Mouse (Mus musculus): ENCODE results near the gene Bcl2l11. TPM values are rescaled to one million over a fixed set of nuclear protein-coding genes. Genes with fewer than 3 reads are reported as not detected.
A peak's percentile ranks its signal among the peaks of the same experiment; 100 is the strongest.

Gene Bcl2l11
- total RNA-seq, 4 experiments from 2014 or later = 7.6 to 16.4 (median 11.3) TPM

DNA sequence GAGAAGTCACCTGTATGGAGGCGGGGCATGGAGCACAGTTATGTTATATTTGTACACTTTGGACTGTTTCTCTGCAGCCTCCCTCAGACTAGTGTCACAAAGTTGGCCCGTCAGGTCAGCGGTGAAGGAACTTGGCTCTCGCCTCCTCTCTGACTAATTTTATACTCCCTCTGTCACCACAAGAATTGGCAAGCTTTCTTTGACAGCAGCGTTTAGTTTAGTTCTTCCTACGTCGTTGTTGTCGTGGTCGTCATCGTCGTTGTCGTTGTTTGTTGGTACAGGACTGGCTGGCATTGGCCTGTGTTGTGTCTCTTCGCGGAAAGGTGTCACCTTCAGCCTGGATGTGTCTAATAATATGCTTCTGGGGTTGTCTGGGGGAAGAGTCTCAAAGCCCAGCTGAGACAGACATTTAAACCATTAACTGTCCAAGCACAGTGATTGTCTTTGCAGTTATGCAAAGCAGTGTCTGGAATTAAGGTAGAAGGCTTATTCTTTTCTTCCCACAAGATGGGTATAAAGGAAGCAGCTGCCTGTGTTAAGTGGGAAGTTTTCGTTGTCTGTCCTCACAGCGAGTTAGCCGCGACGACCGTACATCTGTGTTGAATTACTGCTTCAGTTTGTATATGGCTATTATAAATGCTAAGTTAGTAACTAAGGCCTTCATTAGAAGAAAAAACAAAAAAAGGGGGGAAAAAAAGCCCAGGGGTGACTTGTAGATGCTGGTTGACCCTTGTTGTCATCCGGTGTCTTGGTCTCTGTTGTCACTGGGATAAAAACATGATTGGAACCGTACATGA, 11.8 kb downstream of the Bcl2l11 start:
- peak; percentile 48 for DNase-seq (ENCODE audit: low spot score)

GRCm38 (mm10) chr2:128138924-128139323, 13.1 kb downstream of the Bcl2l11 start:
- DNase-seq (ENCODE audit: low spot score) = no peak

GRCm38 (mm10) chr2:128139781-128140180, 13.9 kb downstream of the Bcl2l11 start:
- DNase-seq (ENCODE audit: low spot score) = no peak

GRCm38 (mm10) chr2:128140183-128140582, 14.3 kb downstream of the Bcl2l11 start:
- DNase-seq (ENCODE audit: low spot score) = no peak

- DNase-seq (ENCODE audit: low spot score) = no peak
Observed at GRCm38 (mm10) chr2:128143992-128144391, 18.2 kb downstream of the Bcl2l11 start.

DNA sequence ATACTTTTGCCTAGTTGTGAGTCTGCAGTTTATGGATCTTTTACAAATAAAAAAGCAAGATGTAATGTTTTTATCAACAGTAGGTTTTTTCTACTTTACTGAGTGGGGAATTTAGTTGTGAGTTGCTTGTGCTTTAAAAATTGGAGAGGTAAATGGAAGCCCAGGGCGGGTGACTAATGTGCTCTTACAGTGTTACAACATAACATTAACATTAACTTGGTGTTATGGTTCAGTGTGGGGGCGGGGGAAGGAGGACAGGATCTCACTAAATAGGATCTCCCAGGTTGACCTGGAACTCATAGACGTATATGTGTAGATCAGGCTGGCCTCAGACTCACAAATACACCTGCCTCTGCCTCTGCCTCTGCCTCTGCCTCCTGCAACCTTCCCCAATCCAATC, 19.6 kb downstream of the Bcl2l11 start:
- no peak for DNase-seq (ENCODE audit: low spot score)

DNA sequence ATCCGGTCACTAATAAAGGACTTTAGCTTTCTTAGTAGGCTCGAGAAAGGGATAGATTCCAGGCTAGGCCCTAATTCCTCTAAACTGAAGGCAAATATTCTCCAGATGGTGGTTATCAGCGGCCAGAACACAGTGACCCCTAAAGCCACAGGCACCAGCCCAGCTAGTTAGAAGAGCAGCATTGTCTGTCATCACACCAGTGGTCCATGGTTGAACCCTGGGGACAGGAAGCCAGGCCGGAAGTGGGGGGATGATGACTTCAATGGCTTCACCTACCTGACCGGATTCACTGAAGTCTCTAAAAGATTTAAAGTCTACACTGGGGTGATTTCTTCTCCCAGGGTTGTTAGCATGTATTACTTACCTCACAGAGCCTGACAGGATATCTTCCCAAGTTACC, 23.8 kb downstream of the Bcl2l11 start:
- no peak for DNase-seq (ENCODE audit: low spot score)

DNA sequence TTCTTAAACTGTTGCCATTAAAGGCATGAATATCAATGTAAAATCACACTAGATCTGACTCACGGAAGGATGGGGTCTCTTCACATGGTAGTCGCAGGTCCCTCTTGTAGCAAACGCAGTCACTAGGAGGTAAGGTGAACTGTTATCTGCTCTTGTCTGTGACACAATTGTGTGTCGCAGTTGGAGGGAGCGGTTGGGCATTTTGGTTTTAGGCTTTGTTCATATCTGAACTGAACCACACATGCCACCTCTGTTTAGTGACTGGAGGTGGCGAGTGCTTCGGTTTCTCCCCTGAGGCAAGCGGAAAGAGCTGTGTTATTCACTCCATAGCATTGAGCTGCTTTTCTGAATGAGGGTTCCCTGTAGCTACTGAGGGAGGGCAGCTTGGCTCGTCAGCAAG, 26.4 kb downstream of the Bcl2l11 start:
- no peak for DNase-seq (ENCODE audit: low spot score)

DNA sequence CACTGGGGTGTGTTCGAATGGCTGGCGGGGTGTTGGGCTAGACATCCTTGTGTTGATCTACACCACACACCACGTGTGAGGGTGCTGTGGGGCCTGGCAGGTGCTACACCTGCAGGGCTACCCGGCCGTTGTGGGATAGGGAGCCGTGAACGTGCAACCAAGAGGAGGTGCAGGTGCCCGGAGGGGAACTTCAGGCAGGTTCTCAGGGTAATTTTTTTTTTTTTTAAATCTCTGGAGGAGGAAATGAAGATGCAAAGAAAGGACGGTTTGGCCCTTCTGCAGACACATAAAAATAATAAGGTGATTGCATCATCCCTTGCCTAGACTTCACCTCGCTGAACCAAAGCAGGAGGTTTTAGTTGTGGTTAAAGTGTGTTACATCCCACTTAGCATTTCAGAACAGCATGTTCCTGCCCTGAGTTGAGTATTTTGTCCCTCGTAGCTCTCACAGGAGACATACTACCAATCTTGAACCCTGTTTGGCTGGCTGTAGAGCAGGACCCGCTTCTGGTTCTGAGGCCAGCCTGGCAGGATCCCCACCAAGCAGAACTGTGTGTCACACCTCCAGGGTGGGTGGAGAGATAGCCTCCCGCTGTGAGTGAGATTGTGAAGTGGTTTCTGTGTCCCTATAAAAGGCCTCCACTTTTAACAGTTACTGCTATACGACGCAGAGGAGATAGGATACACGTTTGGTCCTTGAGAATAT, 27.2 kb downstream of the Bcl2l11 start:
- no peak for DNase-seq (ENCODE audit: low spot score)

GRCm38 (mm10) chr2:128153551-128153910, 27.7 kb downstream of the Bcl2l11 start:
- no peak for DNase-seq (ENCODE audit: low spot score)

DNA sequence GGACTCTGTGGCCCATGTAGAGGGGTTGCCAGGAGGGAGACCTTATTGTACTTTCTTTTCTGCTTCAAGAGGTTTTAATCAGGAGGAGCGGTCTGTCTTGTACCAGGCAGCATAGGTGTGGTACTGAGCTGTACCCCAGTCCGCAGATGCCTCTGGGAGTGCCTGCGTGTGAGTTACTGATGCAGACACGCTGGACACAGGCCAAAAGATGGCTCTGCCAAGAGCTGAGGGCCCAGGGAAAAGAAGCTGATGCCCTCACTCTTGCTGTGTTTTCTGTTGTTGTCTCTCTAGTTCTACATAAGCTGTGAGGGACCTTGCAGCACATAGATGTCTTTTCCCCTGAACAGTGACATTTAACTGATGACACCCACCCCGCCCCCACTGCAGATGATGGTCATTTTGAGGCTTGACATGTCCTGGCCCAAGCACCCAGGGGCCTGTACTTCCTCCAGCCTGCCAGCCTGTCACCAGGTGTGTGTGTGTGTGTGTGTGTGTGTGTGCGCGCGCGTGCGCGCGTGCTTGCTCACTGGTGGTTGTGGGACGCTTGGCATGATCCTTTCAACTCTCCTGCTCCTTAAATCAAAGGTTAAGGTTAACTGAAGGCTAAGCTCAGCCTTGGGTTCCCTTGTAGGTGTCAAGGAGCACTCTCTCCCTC, 29.7 kb downstream of the Bcl2l11 start:
- no peak for DNase-seq (ENCODE audit: low spot score)

DNA sequence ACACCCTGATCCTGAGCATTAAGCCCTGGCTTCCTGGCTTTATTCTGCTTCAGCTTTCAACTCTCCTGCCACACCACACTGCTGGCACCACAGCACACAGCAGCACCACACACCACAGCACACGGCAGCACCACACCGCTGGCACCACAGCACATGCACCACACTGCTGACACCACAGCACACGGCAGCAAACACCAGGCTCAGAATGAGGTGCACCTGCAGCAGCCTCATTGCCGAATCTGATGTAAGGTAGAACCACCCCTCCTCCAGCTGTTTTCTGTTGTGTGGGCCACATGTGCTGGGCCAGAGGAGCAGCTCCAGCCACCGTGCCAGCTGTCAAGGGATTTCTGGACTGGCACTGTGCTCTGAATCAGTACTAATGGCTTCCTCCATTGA, 30.2 kb downstream of the Bcl2l11 start:
- no peak for DNase-seq (ENCODE audit: low spot score)

DNA sequence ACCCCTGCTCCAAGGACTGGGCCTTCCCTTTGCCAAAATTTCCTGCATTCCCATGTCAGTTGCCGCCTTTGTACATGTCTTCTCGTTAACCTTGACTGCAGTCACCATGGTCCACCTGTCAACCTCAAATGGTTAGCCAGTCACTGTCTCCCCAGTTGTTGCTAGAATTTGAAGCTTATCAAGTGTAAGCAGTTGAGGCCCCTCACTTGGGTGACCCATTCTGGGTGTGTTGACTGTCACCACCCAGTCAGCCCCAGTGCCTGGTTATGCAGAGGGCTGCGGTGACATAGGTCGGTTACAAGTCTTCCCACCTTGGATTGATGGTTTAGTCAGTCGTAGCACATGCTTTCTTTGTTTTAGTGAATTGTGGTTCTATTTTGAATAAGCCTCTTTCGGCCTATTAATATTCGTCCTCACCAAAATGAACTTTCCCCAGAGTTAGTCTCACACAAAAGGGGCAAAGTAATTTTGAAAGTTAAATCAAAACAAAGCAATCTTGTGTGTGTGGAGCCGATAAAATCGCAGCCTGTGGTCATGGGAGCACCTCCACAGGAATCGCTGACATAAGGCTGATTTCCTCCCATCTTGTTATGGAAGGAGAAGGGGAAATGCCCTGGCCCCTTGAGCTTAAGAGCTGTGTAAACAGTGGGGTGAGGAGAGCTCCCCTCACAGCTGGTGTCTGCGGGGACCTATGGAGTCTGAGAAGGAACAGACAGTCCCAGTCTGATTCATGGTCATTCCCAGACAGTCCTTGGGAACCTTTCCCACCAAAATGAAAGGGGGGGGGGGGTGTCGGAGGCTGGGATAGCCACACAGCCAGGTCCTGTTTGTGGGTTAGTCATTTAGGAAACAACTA, 30.9 kb downstream of the Bcl2l11 start:
- no peak for DNase-seq (ENCODE audit: low spot score)

GRCm38 (mm10) chr2:128158734-128159410, 33.0 kb downstream of the Bcl2l11 start:
- DNase-seq (ENCODE audit: low spot score) = no peak

GRCm38 (mm10) chr2:128159619-128160125, 33.8 kb downstream of the Bcl2l11 start:
- DNase-seq (ENCODE audit: low spot score) = no peak

- DNase-seq (ENCODE audit: low spot score) = no peak
Observed at GRCm38 (mm10) chr2:128163177-128163576, 37.3 kb downstream of the Bcl2l11 start.

DNA sequence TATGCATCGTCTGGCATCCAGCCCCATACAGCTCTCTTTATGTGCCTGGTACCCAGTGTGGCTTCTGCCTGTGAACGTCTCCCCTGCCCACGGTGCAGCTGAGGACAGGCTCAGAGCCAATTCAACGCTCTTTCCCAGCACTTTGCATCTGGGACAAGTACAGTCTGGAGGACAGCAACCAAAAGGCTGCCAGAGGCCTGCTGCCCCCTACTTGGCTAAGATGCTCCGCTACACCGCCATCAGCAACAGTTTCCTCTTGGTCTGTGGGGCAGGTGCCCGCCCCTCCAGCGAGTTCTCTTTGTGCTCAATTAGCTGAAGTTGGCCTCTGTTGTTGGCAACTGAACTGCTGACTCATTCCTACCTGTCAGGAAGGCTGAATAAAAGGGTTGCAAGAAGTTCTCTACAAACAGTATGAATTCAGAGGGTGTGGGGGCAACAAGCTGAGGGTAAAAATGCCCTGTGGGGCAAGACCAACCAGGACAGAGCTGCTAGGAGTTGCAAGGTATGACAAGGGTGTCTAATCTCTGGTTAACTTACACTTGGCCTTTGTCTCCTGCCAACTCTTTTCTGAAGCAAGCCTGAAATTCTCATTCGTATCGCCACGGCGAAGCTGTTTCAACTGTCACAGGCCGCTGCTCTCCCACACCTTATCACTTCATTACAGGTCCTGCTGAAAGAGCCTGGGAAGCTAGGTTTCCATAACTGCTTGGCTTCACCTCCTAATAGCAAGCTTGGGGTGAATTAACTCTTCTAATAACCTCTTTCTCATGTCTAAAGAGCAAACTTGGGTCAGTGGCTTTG, 41.0 kb downstream of the Bcl2l11 start:
- DNase-seq (ENCODE audit: low spot score) = no peak

DNA sequence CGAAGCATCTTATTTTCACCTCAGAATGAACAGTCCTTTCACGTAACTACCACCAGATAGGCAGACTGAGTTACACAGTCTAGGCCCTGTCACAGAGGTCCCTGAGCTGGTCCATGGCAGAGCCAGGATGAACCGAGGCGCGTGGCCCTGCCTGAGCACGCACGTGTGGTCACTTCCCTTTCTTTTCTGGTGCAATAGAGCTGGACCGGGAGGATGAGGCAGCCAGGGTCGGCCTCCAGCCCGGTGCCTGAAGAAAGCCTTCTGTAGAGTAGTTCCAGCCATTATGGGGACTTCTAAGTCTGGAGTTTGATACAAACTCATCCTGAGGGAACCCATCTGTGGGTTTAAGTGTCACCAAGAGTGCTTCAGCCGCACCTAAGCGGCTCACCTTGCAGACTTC, 42.1 kb downstream of the Bcl2l11 start:
- no peak for DNase-seq (ENCODE audit: low spot score)

DNA sequence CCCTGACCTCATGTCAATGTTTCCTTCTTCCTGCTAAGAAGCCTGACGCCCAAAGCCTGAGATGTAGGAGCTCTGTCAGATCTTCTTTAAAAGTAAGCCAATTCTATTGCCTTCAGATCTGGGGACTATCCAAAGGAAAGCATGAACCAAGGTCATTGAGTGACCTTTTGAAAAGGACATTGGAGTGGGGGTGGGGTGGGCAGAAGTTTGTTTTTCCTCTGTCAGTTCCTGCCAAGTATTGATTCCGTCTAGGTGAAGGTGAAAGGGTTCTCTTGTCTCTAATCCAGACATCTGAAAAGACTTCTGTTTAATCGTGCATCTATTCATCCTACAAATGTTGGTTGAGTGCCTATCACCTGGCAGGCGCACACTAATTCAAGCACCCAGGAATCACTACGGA, 43.6 kb downstream of the Bcl2l11 start:
- DNase-seq (ENCODE audit: low spot score) = no peak

DNA sequence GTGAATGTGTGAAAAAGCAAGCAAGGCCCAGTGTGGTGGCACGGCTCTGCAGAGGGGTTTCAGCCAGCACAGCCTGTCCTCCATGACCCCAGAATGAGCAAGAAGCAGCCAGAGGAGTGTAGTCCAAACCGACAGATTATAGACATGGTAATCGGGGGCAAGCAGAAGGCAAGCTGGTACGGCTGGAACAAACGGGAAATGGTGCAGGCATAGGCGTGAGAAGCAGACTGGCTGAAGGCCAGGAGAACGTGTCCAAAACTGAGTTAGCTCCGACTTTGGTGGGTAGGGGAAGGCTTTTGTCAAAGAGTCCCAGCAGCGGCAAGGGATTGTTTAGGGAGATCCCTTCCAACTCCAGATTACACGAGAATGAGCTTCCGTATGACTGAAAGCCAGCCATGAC, 44.1 kb downstream of the Bcl2l11 start:
- DNase-seq (ENCODE audit: low spot score) = no peak

Data from heart, adult 8-10 months (tissue).